Mouse (Mus musculus): ENCODE measurements around the gene Ccnd2. TPM values are rescaled to one million over a fixed set of nuclear protein-coding genes. Genes with fewer than 3 reads are reported as not detected.

The Ccnd2 gene
- polyA plus RNA-seq, 1 experiment from 2014 or later: 357 TPM

DNA sequence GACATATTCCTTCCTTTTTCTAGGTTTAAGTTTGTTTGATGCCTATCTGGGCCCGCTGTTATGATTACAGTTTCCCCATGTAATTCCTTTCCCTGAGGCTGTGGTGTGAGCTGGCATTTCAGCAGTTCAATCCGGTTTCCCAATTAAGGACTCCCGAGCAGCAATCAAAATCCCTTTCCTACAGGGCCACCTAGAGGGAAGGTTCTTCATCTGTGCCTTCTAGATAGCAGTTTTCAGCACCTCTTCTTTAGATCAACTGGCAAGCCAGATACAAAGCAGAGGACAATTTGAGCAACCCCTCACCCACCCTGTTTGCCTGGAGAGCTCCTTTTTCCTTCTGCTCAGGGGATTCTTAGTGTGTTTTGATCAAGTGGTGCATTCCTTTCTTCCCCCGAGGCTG is 65.3 kb downstream of the Ccnd2 start:
- H3K4me2 ChIP-seq (replicated peaks; ENCODE audit: low read depth): no peak overlapping the region
- no peak overlapping the region for H3K4me3 ChIP-seq (ENCODE audit: low read depth, low read length)
- no peak overlapping the region for H3K9ac ChIP-seq (ENCODE audit: low read depth, low read length)
- no peak; the same call in 1 of the 2 replicates for TF ChIP-seq CTCF (IDR thresholded peaks at IDR 0.05; ENCODE audit: low read depth)
- no peak overlapping the region for H3K27ac ChIP-seq (ENCODE audit: low read depth, low read length)
- no peaks in the 10 kb centered on the region for H3K9me3 ChIP-seq (ENCODE audit: control insufficient read depth)
- peaks cover 34% of the 10 kb centered on the region for H3K36me3 ChIP-seq (ENCODE audit: control insufficient read depth, insufficient read depth)
- ATAC-seq: no peak
- 0 out of 2 replicates have a peak, but pooled peaks cover 2% of the 10 kb centered on the region for H3K27me3 ChIP-seq (replicated peaks; ENCODE audit: control insufficient read depth, insufficient read depth, low read length)
- 74% methylated on average over 4 of the region's 4 CpGs for WGBS
- H3K4me1 ChIP-seq (replicated peaks; ENCODE audit: control insufficient read depth, insufficient read depth, low read length): no peaks in the 10 kb centered on the region

DNA sequence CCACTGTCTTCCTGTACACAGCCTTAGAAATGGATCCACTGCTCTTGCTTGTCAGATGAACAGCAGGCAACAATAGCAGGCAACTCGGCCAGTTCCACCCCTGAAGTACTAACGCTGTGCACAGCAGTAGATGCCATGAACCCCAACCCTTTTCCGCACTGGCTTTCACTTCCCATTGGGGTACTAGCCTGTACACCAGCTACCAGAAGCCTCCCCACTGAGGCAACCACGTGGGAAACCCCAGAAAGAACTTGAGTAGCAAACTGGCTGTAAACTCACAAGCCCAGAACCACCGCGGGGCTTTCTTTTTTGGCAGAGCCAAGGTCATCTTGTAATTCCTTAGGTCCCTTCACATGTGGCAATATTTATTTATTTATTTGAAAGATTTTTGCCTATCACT is 70.2 kb downstream of the Ccnd2 start:
- WGBS: 75% methylated on average over 6 of the region's 6 CpGs
- H3K27ac ChIP-seq (ENCODE audit: low read depth, low read length): no peak overlapping the region
- no peak for ATAC-seq
- H3K36me3 ChIP-seq (ENCODE audit: control insufficient read depth, insufficient read depth): no peaks in the 10 kb centered on the region; the same call in 1 of the 2 replicates
- H3K27me3 ChIP-seq (replicated peaks; ENCODE audit: control insufficient read depth, insufficient read depth, low read length): peaks cover 18% of the 10 kb centered on the region
- H3K9me3 ChIP-seq (ENCODE audit: control insufficient read depth): no peaks in the 10 kb centered on the region
- no peak for TF ChIP-seq CTCF (IDR thresholded peaks at IDR 0.05; ENCODE audit: low read depth)
- 0 out of 2 replicates have a peak, but pooled peaks cover 3% of the 10 kb centered on the region for H3K4me1 ChIP-seq (replicated peaks; ENCODE audit: control insufficient read depth, insufficient read depth, low read length)
- H3K4me3 ChIP-seq (ENCODE audit: low read depth, low read length): no peak overlapping the region
- no peak overlapping the region for H3K9ac ChIP-seq (ENCODE audit: low read depth, low read length)
- H3K4me2 ChIP-seq (replicated peaks; ENCODE audit: low read depth): no peak overlapping the region

DNA sequence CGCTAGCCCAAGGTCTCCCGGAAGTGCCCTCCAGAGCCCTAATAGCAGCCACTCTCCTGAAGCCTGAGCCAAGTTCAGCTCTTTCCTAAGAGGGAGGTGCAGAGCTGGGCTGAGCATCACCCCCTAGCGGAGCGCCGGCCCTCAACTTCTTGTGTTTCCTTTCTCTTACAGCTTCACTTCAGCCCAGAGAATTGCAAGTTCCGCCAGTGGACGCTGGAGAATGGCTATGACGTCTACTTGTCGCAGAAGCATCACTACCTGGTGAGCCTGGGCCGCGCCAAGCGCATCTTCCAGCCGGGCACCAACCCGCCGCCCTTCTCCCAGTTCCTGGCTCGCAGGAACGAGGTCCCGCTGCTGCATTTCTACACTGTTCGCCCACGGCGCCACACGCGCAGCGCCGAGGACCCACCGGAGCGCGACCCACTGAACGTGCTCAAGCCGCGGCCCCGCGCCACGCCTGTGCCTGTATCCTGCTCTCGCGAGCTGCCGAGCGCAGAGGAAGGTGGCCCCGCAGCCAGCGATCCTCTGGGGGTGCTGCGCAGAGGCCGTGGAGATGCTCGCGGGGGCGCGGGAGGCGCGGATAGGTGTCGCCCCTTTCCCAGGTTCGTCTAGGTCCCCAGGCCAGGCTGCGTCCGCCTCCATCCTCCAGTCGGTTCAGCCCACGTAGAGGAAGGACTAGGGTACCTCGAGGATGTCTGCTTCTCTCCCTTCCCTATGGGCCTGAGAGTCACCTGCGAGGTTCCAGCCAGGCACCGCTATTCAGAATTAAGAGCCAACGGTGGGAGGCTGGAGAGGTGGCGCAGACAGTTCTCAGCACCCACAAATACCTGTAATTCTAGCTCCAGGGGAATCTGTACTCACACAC is 71.9 kb downstream of the Ccnd2 start:
- H3K27ac ChIP-seq (ENCODE audit: low read depth, low read length): no peak overlapping the region
- 2% methylated on average over 59 of the region's 59 CpGs for WGBS

More for the DNA sequence above, 71.9 kb downstream of the Ccnd2 start:
- Histone ChIP-seq H3K36me3 (ENCODE audit: control insufficient read depth, insufficient read depth) (no peaks in the 10 kb centered on the region), H3K27me3 (replicated peaks; ENCODE audit: control insufficient read depth, insufficient read depth, low read length) (peaks cover 18% of the 10 kb centered on the region), H3K9ac (ENCODE audit: low read depth, low read length) (0 out of 2 replicates have a peak overlapping the region, but pooled peaks have one; percentile 23), H3K4me3 (ENCODE audit: low read depth, low read length) (peak overlapping the region; percentile 44), H3K4me2 (replicated peaks; ENCODE audit: low read depth) (peak overlapping the region; percentile 78), H3K9me3 (ENCODE audit: control insufficient read depth) (no peaks in the 10 kb centered on the region), H3K4me1 (replicated peaks; ENCODE audit: control insufficient read depth, insufficient read depth, low read length) (0 out of 2 replicates have a peak, but pooled peaks cover 3% of the 10 kb centered on the region)
- no peak for ATAC-seq
- TF ChIP-seq CTCF (IDR thresholded peaks at IDR 0.05; ENCODE audit: low read depth): peak; percentile 72

Other genes with a start within 250 kb of the Ccnd2 start
- gene Dyrk4, start 230.4 kb downstream of the Ccnd2 start, polyA plus RNA-seq (2015; fragmentation: Nextera tagmentation; extraction: Ambion mirVana): not detected in 2 replicates
- gene Rad51ap1, start 212.6 kb downstream of the Ccnd2 start, polyA plus RNA-seq (2015; fragmentation: Nextera tagmentation; extraction: Ambion mirVana): 11.5 and 12.8 TPM in 2 replicates
- 16.2 and 19.5 TPM in 2 replicates for gene D6Wsu163e, start 212.2 kb downstream of the Ccnd2 start, polyA plus RNA-seq (2015; fragmentation: Nextera tagmentation; extraction: Ambion mirVana)
- gene Fgf6, start 136.6 kb downstream of the Ccnd2 start, polyA plus RNA-seq (2015; fragmentation: Nextera tagmentation; extraction: Ambion mirVana): not detected in 2 replicates
- not detected in 2 replicates for gene Fgf23, start 79.3 kb downstream of the Ccnd2 start, polyA plus RNA-seq (2015; fragmentation: Nextera tagmentation; extraction: Ambion mirVana)
- gene Tigar, start 42.6 kb downstream of the Ccnd2 start, polyA plus RNA-seq (2015; fragmentation: Nextera tagmentation; extraction: Ambion mirVana): 4.6 and 4.8 TPM in 2 replicates